Mouse (Mus musculus): ENCODE data around the gene Pcnx3.

- TF ChIP-seq CTCF (IDR thresholded peaks at IDR 0.05; ENCODE audit: control insufficient read depth, insufficient read depth, insufficient read length) (no peak), USF1 (IDR thresholded peaks at IDR 0.05; ENCODE audit: low read depth) (no peak), MYOG (IDR thresholded peaks at IDR 0.05; ENCODE audit: control insufficient read depth, extremely low read depth, insufficient read length) (no peak), FOSL1 (IDR thresholded peaks at IDR 0.05; ENCODE audit: insufficient read depth, low read length, poor library complexity, severe bottlenecking) (no peak), MAX (IDR thresholded peaks at IDR 0.05) (peak; percentile 82), MYOD1 (IDR thresholded peaks at IDR 0.05; ENCODE audit: control insufficient read depth, insufficient read length, low read depth) (no peak), CEBPB (IDR thresholded peaks at IDR 0.05; ENCODE audit: low read depth) (no peak)
Measured at GRCm38 (mm10) chr19:5724549-5724941, 35.8 kb upstream of the Pcnx3 start.
